Mouse (Mus musculus): ENCODE measurements at regions not wholly inside any gene's neighbourhood (a gene's known extent, or its start where the extent isn't known, plus 50 kb on each side); places are given as distances from the start of the nearest gene placed in this dataset.

DNA sequence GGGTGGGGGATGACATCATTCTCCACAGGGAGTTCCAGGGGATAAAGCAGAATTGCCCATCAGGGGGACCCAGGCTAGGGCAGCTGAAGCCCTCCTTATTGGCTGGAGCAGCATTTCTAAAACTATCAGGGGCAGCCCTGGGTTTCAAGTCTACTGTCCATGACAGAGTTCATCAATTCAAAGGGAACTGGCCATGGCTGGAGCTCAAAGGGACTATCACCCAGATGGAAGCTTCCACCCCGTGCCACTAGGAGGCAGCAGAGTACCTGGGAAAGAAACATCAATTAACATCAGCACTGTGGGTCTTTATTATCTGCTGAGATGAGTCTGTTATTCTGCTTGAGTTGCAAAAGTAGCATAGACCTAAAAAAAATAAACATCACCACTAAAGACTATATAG, 672.7 kb upstream of the Dpp10 start:
- TF ChIP-seq CTCF (IDR thresholded peaks at IDR 0.05) (peak; percentile 70), EP300 (IDR thresholded peaks at IDR 0.05) (no peak)
